27 mouse cellular contexts compared by ENCODE assay signal in genomic region chr4:69576256-69576655, GRCm38 (mm10).
A peak's percentile ranks its signal among the peaks of the same experiment; 100 is the strongest.
DNase-seq lines count a peak whose midpoint lies in the region; ATAC-seq lines count a peak whose summit lies in the region.
"Had no signal": no experiment of that assay in that cellular context is flagged by ENCODE, and none has a peak within 500 bp of the region (broad histone marks: within the 10 kb centered on the region; RNA-seq: fewer than 3 reads in every experiment).

No protein-coding gene starts in this region.

- ATAC-seq in lung, embryonic 16.5 days (ENCODE audit: low read depth): peak; percentile 74
- ATAC-seq: CD4-positive, CD25-positive, alpha-beta regulatory T cell, adult 4 months; forebrain, embryonic 15.5 days; hindbrain, postnatal 0 days had no signal

- H3K36me3 ChIP-seq in lung, embryonic 16.5 days (ENCODE audit: control insufficient read depth, insufficient read depth, low read length): no peaks in the 10 kb centered on the region
- H3K36me3 ChIP-seq: embryonic facial prominence, embryonic 10.5 days; embryonic facial prominence, embryonic 13.5 days; forebrain, embryonic 12.5 days; forebrain, embryonic 15.5 days; heart, embryonic 10.5 days; heart, embryonic 13.5 days had no signal

- no peaks in the 10 kb centered on the region for H3K9me3 ChIP-seq in lung, embryonic 16.5 days (ENCODE audit: control insufficient read depth, low read length)
- H3K9me3 ChIP-seq: embryonic facial prominence, embryonic 10.5 days; embryonic facial prominence, embryonic 13.5 days; forebrain, embryonic 12.5 days; forebrain, embryonic 15.5 days; heart, embryonic 10.5 days; heart, embryonic 13.5 days had no signal

- no peaks in the 10 kb centered on the region for H3K4me1 ChIP-seq in lung, embryonic 16.5 days (replicated peaks; ENCODE audit: control insufficient read depth, insufficient read depth, low read length)
- H3K4me1 ChIP-seq: embryonic facial prominence, embryonic 10.5 days; embryonic facial prominence, embryonic 13.5 days; forebrain, embryonic 12.5 days; forebrain, embryonic 15.5 days; heart, embryonic 10.5 days; heart, embryonic 13.5 days had no signal

- H3K27me3 ChIP-seq in lung, embryonic 16.5 days (ENCODE audit: control insufficient read depth, insufficient read depth, low read depth, low read length): no peaks in the 10 kb centered on the region
- H3K27me3 ChIP-seq: embryonic facial prominence, embryonic 13.5 days; forebrain, embryonic 12.5 days; forebrain, embryonic 15.5 days; heart, embryonic 13.5 days had no signal

- no peak overlapping the region for H3K9ac ChIP-seq in lung, embryonic 16.5 days (ENCODE audit: low read length)
- H3K9ac ChIP-seq: embryonic facial prominence, embryonic 13.5 days; forebrain, embryonic 12.5 days; forebrain, embryonic 15.5 days; heart, embryonic 13.5 days; hindbrain, embryonic 14.5 days had no signal

- no peak overlapping the region for H3K4me2 ChIP-seq in lung, embryonic 16.5 days (ENCODE audit: low read depth, low read length)
- H3K4me2 ChIP-seq: embryonic facial prominence, embryonic 13.5 days; forebrain, embryonic 12.5 days; forebrain, embryonic 15.5 days; heart, embryonic 13.5 days; hindbrain, embryonic 14.5 days had no signal

- H3K27ac ChIP-seq in lung, embryonic 16.5 days (ENCODE audit: low read length): no peak overlapping the region
- H3K27ac ChIP-seq: embryonic facial prominence, embryonic 10.5 days; embryonic facial prominence, embryonic 13.5 days; forebrain, embryonic 12.5 days; forebrain, embryonic 15.5 days; heart, adult 2 months; heart, embryonic 10.5 days; heart, embryonic 13.5 days; hindbrain, embryonic 14.5 days; hindbrain, postnatal 0 days had no signal

- DNase-seq in lung, postnatal 25 days (ENCODE audit: low spot score): no peak
- peak; percentile 28 for DNase-seq in lung, postnatal 10 days
- DNase-seq in lung, postnatal 14 days: peak; percentile 16
- no peak for DNase-seq in adrenal gland, adult (ENCODE audit: inconsistent age in 2 of 2, low spot score in 1 of 2)
- no peak for DNase-seq in gastrocnemius, adult 18-20 months (ENCODE audit: low spot score)
- DNase-seq: adrenal gland, adult 8-10 months; adrenal gland, postnatal 25 days; cerebellum, adult 11-12 months; cerebellum, adult 9-10 months; cerebellum, postnatal 25 days; embryo, embryonic 11 days; gastrocnemius, postnatal 10 days; gastrocnemius, postnatal 36 days; heart, adult 2 months; heart, postnatal 14 days; heart, postnatal 4 days had no signal

- WGBS in lung, embryonic 16.5 days: 55% methylated on average over 3 of the region's 3 CpGs

- no peak overlapping the region for H3K4me3 ChIP-seq in lung, embryonic 16.5 days (ENCODE audit: low read length)
- H3K4me3 ChIP-seq: embryonic facial prominence, embryonic 10.5 days; embryonic facial prominence, embryonic 13.5 days; erythroblast, embryonic 14.5 days; forebrain, embryonic 12.5 days; forebrain, embryonic 15.5 days; heart, adult 2 months; heart, embryonic 10.5 days; heart, embryonic 13.5 days had no signal

Comparison
In these comparisons a context has a peak if more than half of its experiments do, and no peak if none do; other contexts are left out.
1. DNase-seq: peak in lung, postnatal 10 days (single experiment) and lung, postnatal 14 days (single experiment); none in lung, postnatal 25 days (single experiment), adrenal gland, adult (0 of 2) and gastrocnemius, adult 18-20 months (single experiment).